Mouse (Mus musculus) kidney, adult 2 months (tissue): ENCODE measurements at regions not wholly inside any gene's neighbourhood (a gene's known extent, or its start where the extent isn't known, plus 50 kb on each side); places are given as distances from the start of the nearest gene placed in this dataset.

Experiments
- CTCF ChIP-seq: fragments of 200-500 bp; conservative IDR thresholded peaks from 2 replicates; pipeline ENCODE4 v1.5.1; 2011; ENCODE audit warnings: low read depth, mild to moderate bottlenecking, control low read depth, low read length, moderate library complexity, mixed read lengths; ENCODE audit not compliant: insufficient read depth, insufficient read length
- POLR2A ChIP-seq: fragments of 200-500 bp; IDR thresholded peaks from one replicate; pipeline ENCODE4 v1.6.1; 2011; ENCODE audit warnings: low read depth, low read length, control low read depth

DNA sequence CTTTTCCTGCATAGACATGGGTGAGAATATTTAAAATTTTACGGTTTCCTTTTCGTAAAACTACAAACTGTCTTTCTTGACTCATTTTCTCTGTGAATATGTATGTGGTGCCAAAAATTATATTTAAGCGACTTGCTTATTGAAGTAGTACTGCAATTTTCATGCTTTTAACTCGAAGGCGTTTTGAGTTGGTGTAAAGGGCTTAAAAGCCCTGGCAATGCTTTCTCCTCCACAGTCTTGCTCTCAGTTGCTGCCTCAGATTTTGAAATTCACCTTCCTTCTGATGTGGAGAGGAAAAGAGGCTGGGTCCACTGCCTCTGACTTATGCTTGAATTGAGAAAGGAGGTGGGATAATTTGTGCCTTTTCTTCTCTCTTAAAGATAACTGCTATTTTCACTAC, 629.6 kb upstream of the Nrsn1 start:
- TF ChIP-seq CTCF (no peak), POLR2A (no peak)
